Mouse (Mus musculus) central nervous system, embryonic 11.5 days (tissue): ENCODE measurements around the gene Rabggtb. TPM values are rescaled to one million over a fixed set of nuclear protein-coding genes. Genes with fewer than 3 reads are reported as not detected.

ENCODE experiments used
- polyA plus RNA-seq: library from polyadenylated mRNA; depleted of rRNA; stranded (reverse); fragments of >200 nt; gene quantifications from 2 replicates; pipeline ENCODE4 v1.2.3, GENCODE M21; 2012; rRNA removed

Rabggtb gene
- polyA plus RNA-seq, result 113 and 121 TPM in 2 replicates

DNA sequence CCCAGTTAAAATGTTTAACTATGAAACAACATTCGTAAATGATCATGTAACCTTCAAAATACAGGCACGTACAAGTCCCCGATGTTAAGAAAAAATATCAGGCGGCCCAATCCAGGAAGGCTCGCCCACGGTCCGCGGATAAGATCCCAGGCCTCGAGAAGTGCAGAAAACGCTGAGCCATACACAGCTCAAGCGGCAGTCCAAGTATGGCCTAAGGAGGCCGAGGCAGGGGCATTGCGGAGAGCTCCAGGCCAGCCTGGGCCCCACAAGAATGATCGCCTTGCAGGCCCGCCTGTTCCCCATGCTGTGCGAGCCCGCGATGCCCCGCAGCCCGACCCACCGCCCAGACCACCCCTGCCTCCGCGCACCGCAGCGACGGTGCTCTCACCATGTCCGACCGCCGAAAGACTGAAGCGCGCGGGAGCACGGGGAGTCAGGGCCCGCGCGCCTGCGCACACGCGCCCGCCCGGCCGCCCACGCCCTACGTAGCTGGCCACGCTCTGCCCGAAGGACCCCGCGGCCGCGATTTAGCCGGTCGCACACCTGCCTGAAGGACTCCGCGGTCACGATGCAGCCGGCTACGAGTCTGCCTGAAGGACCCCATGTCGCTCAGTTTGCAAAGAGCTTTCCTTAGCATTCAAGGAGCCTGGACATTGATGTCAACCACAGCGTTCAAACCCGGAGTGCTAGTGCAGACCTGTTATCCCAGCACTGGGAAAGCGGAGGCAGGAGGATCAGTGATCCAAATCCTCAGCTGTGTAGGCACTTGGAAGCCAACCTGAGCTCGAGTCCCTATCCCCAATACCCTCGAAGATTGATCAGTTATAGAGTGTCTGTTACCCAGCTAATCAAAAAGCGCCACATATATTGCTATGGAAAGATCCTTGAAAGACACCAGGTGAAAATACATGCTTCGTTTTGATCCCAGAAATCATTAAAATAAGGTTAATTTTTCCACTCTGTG is at the start of gene Rabggtb:
Gene Rabggtb (minus strand): TSS at position 464 of the 964 bp plus-strand sequence.

DNA sequence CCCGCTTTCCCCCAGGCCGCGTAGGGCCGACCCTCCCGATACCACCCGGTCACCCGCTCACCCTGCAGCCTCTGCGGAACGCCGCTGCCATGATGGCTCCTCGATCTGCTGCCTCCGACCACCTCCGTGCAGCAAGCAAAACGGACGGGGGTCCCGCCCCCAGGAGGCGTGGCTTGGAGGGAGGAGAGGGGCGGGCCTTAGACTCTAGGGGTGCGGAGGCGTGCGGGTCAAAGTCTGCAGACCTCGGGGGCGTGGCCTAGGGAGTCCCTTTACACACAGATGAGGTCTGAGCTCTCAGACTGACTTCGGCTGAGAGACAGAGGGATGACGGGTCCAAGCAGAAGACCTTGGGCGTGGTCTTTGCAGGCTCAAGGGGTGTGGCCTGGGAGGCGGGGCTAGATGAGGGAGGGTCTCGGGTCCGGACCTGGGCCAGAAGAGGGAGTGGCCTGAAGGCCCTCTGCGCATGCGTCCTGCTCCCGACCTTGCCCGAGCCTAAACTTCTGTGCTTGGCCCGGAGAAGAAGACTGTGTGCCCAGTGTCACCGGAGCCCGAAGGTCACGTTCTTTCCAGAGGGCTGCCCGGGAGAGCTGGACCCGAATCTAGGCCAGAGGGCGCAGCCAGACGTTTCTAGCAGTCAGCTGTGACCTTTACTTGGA is 31.7 kb upstream of the Rabggtb start, which contains the start of gene Acadm:
Gene Acadm (minus strand): TSS at position 298 of the 656 bp plus-strand sequence.

DNA sequence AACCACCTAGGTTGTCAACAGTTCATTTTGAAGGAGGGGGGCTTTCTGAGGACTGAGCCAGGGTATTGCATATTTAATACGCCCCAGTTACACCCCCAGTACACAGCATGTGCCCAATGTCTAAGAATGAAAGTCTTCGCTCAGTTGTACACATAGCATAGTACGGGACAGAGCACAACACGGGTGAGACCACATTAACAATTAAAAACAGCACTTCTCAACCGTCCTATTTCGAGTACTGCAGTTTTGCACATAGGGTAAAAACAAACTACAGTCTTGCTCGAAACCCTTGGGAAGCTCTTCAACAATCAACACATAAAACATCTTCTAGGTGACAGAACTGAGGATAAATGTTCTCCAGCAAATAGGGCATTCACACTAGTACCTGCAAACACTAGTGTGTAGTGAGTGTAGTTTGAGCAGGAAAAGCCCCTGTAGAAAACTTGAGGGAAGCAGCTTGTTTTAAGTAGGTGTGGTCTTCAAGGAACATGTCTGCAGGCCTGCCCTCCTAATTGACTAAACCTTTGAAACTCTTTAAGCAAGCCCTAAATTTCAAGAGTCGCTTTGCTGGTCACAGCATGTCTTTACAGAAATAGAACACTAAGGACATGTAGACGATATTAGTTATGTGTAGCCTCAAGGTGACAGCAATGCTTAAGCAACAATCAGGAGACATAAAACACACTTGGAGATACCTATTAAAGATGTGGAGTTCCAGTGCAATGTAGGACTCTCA is 6.5 kb downstream of the Rabggtb start, which contains the start of gene Msh4:
Gene Msh4 (minus strand): TSS at position 3 of the 736 bp plus-strand sequence.

Other genes with a start within 250 kb of the Rabggtb start
- gene St6galnac3, start 187.8 kb downstream of the Rabggtb start, polyA plus RNA-seq, result 13.2 and 34.2 TPM in 2 replicates
- 0.29 and 0.61 TPM in 2 replicates for gene Asb17, start 68.8 kb downstream of the Rabggtb start, polyA plus RNA-seq
- gene Msh4, start 6.9 kb downstream of the Rabggtb start, polyA plus RNA-seq, result 0.06 and 0.10 TPM in 2 replicates
- 66.9 and 165 TPM in 2 replicates for gene Acadm, start 31.6 kb upstream of the Rabggtb start, polyA plus RNA-seq
- gene Slc44a5, start 60.4 kb upstream of the Rabggtb start, polyA plus RNA-seq, result 5.2 and 7.1 TPM in 2 replicates